Mouse (Mus musculus) heart, embryonic 15.5 days (tissue): ENCODE measurements at regions not wholly inside any gene's neighbourhood (a gene's known extent, or its start where the extent isn't known, plus 50 kb on each side); places are given as distances from the start of the nearest gene placed in this dataset.

Experiments used
- ATAC-seq: fragments of 200-750 bp; cut with Nextera tagmentation; replicated peaks from 2 replicates; pipeline ENCODE4 v1.8.0; 2017; ENCODE audit warnings: low read depth, moderate TSS enrichment; ENCODE audit not compliant: insufficient number of reproducible peaks, insufficient read depth, low FRiP score
- H3K27ac ChIP-seq: fragments of 300-500 bp; sonication (generic); 2 replicates; pipeline ENCODE4 v1.5.1; 2015; ENCODE audit warnings: mild to moderate bottlenecking, inconsistent platforms
- H3K27me3 ChIP-seq: fragments of 300-500 bp; sonication (generic); 2 replicates; pipeline ENCODE4 v1.6.1; 2015; ENCODE audit warnings: inconsistent platforms
- H3K36me3 ChIP-seq: fragments of 300-500 bp; sonication (generic); 2 replicates; pipeline ENCODE4 v1.6.1; 2015; ENCODE audit warnings: mild to moderate bottlenecking, inconsistent platforms
- H3K4me1 ChIP-seq: fragments of 300-500 bp; sonication (generic); replicated peaks from 2 replicates; pipeline ENCODE4 v1.6.1; 2015; ENCODE audit warnings: inconsistent platforms
- H3K4me2 ChIP-seq: fragments of 300-500 bp; sonication (generic); 2 replicates; pipeline ENCODE4 v1.6.1; 2015; ENCODE audit warnings: inconsistent platforms, mild to moderate bottlenecking, moderate library complexity
- H3K4me3 ChIP-seq: fragments of 300-500 bp; sonication (generic); 2 replicates; pipeline ENCODE4 v1.5.1; 2015; ENCODE audit warnings: mild to moderate bottlenecking, inconsistent platforms
- H3K9ac ChIP-seq: fragments of 300-500 bp; sonication (generic); 2 replicates; pipeline ENCODE4 v1.6.1; 2015; ENCODE audit warnings: mild to moderate bottlenecking, inconsistent platforms
- H3K9me3 ChIP-seq: fragments of 300-500 bp; sonication (generic); replicated peaks from 2 replicates; pipeline ENCODE4 v1.6.1; 2016; ENCODE audit warnings: inconsistent platforms
- WGBS: fragments of 180-500 bp; shearing (Covaris S2); methylation state at CpG from one replicate; pipeline ENCODE4 v1.1.7; 2015; ENCODE audit warnings: mixed read lengths; 5-methylcytosine and 5-hydroxymethylcytosine counted together

- Histone ChIP-seq H3K4me3 (no peak overlapping the region), H3K4me1 (no peaks in the 10 kb centered on the region), H3K4me2 (no peak overlapping the region), H3K9ac (no peak overlapping the region), H3K27me3 (peaks cover 4% of the 10 kb centered on the region; the same call in 1 of the 2 replicates), H3K36me3 (no peaks in the 10 kb centered on the region), H3K27ac (no peak overlapping the region), H3K9me3 (no peaks in the 10 kb centered on the region)
- WGBS = 67% methylated on average over 5 of the region's 5 CpGs
- no peak for ATAC-seq
Observed at GRCm38 (mm10) chr11:32136066-32136465, 64.0 kb downstream of the Il9r start.

DNA sequence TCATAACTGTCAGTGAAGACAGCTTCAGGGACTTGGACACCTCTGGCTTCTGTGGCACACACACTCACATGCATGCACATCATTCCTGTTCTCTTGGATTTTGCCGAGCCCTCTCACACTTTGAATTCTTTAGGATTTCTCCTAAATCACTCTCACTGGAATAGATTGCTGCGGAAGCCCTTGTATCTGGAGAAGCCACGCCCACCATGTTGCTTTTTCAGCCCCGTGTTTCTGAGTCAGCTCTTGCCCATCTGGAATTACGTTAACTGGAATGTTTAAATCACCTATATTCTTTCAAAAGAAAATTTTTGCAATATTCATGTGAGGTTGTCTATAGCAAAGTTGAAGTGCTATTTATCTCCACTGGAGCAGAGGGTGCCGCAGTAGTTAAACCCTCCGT is 66.1 kb downstream of the Il9r start:
- Histone ChIP-seq H3K4me2 (no peak overlapping the region), H3K4me1 (no peaks in the 10 kb centered on the region), H3K36me3 (no peaks in the 10 kb centered on the region), H3K27ac (no peak overlapping the region), H3K9ac (no peak overlapping the region), H3K9me3 (no peaks in the 10 kb centered on the region), H3K27me3 (peaks cover 4% of the 10 kb centered on the region; the same call in 1 of the 2 replicates), H3K4me3 (no peak overlapping the region)
- WGBS = 67% methylated on average over 7 of the region's 7 CpGs
- ATAC-seq = no peak

DNA sequence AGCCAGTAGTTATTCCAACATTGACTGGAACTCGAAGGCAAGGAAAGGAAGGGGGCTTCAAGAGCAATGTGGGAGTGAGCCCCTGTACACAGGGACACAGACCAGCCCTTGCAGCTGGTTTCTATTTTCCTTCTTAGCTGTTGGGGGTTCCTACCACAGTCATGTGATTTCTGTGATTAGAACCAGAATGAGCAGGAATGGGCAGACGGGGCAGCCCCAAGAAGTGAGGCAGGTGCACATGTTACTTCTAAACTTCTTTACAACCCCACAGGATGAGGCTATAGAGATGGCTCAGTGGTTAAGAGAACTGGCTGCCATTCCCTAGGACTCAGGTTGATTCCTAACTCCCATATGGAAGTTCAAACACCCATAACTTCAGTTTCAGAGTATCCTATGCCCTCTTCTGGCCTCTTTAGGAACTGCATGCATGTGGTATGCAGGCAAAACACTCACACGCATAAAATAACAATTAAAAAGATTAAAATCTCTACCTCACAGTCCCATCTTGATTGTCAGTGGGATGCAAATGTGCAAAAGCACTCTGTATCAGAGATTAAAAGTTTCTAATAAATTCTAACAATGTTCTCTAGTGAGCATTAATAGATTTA is 68.0 kb downstream of the Il9r start:
- no peak for ATAC-seq
- 80% methylated on average over 3 of the region's 3 CpGs for WGBS
- H3K27ac ChIP-seq = no peak overlapping the region

GRCm38 (mm10) chr11:32128551-32128950 is 71.5 kb downstream of the Il9r start:
- WGBS = 51% methylated on average over 7 of the region's 7 CpGs
- no peaks in the 10 kb centered on the region for H3K4me1 ChIP-seq
- H3K4me3 ChIP-seq = no peak overlapping the region
- H3K27ac ChIP-seq = no peak overlapping the region
- no peaks in the 10 kb centered on the region for H3K9me3 ChIP-seq
- no peak overlapping the region for H3K4me2 ChIP-seq
- no peaks in the 10 kb centered on the region for H3K27me3 ChIP-seq
- H3K36me3 ChIP-seq = no peaks in the 10 kb centered on the region
- no peak overlapping the region for H3K9ac ChIP-seq
- no peak for ATAC-seq

More for the DNA sequence above, 68.0 kb downstream of the Il9r start:
- Histone ChIP-seq H3K27me3 (peaks cover 4% of the 10 kb centered on the region; the same call in 1 of the 2 replicates), H3K4me2 (no peak overlapping the region), H3K9me3 (no peaks in the 10 kb centered on the region), H3K9ac (no peak overlapping the region), H3K36me3 (no peaks in the 10 kb centered on the region), H3K4me1 (no peaks in the 10 kb centered on the region), H3K4me3 (no peak overlapping the region)

DNA sequence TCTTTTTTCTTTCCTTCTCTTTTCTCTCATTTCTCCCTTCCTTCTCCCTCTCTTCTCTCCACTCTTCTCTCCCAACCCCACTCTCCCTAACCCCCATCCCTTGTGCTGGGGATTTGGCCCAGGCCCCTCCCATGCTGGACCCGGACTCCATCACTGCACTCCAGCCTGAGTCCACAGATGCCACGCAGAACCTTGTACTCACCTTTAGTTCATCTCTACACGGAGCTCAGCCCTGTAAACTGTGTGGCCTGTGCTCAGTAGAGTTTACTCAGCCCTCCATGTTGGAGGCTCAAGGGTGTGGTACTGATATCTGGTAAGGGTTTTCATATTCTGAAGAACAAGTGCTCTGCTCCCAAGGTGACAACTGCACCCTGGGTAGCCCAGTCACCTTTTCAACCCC is 72.1 kb downstream of the Il9r start:
- no peak overlapping the region for H3K27ac ChIP-seq
- H3K36me3 ChIP-seq = no peaks in the 10 kb centered on the region
- no peak for ATAC-seq
- no peaks in the 10 kb centered on the region for H3K4me1 ChIP-seq
- no peaks in the 10 kb centered on the region for H3K9me3 ChIP-seq
- H3K4me2 ChIP-seq = no peak overlapping the region
- no peaks in the 10 kb centered on the region for H3K27me3 ChIP-seq
- 62% methylated on average over 3 of the region's 3 CpGs for WGBS
- no peak overlapping the region for H3K4me3 ChIP-seq
- no peak overlapping the region for H3K9ac ChIP-seq

GRCm38 (mm10) chr11:32127401-32127817 is 72.7 kb downstream of the Il9r start:
- WGBS = 65% methylated on average over 7 of the region's 7 CpGs
- ATAC-seq = no peak
- H3K27me3 ChIP-seq = no peaks in the 10 kb centered on the region

DNA sequence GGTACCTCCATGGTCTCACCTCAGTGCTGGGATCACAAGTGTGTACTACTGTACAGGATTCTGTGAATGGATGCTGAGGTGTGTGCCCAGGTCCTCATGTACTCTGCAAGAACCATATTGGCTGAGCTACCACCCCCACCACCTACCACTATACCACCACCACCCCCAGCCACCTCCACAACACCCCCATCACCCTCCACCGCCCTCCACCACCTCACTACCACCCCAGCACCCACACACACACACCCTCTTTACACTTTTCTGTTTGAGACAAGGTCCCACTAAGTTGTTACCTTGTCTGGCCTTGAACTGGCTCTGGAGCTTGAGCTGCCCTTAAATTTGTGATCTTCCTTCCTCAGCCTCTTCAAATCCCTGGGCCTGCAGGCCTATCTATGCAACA is 73.3 kb downstream of the Il9r start:
- no peaks in the 10 kb centered on the region for H3K27me3 ChIP-seq
- no peak overlapping the region for H3K9ac ChIP-seq
- H3K4me3 ChIP-seq = no peak overlapping the region
- H3K36me3 ChIP-seq = no peaks in the 10 kb centered on the region
- ATAC-seq = no peak
- WGBS = 56% methylated on average over 1 of the region's 1 CpGs
- H3K4me1 ChIP-seq = no peaks in the 10 kb centered on the region
- no peaks in the 10 kb centered on the region for H3K9me3 ChIP-seq
- H3K4me2 ChIP-seq = no peak overlapping the region
- no peak overlapping the region for H3K27ac ChIP-seq

More at GRCm38 (mm10) chr11:32127401-32127817, 72.7 kb downstream of the Il9r start:
- H3K36me3 ChIP-seq = no peaks in the 10 kb centered on the region
- H3K4me2 ChIP-seq = no peak overlapping the region
- H3K9ac ChIP-seq = no peak overlapping the region
- no peak overlapping the region for H3K4me3 ChIP-seq
- no peaks in the 10 kb centered on the region for H3K9me3 ChIP-seq
- H3K4me1 ChIP-seq = no peaks in the 10 kb centered on the region
- no peak overlapping the region for H3K27ac ChIP-seq

- no peaks in the 10 kb centered on the region for H3K27me3 ChIP-seq
- H3K9ac ChIP-seq = no peak overlapping the region
- no peak overlapping the region for H3K4me2 ChIP-seq
- no peaks in the 10 kb centered on the region for H3K4me1 ChIP-seq
- no peaks in the 10 kb centered on the region for H3K36me3 ChIP-seq
- no peak overlapping the region for H3K27ac ChIP-seq
- 70% methylated on average over 5 of the region's 5 CpGs for WGBS
- no peaks in the 10 kb centered on the region for H3K9me3 ChIP-seq
- no peak overlapping the region for H3K4me3 ChIP-seq
- no peak for ATAC-seq
Observed at GRCm38 (mm10) chr11:32126311-32126698, 73.8 kb downstream of the Il9r start.

GRCm38 (mm10) chr11:32125586-32126310 is 74.3 kb downstream of the Il9r start:
- H3K27me3 ChIP-seq = no peaks in the 10 kb centered on the region
- H3K4me2 ChIP-seq = no peak overlapping the region
- H3K4me1 ChIP-seq = no peaks in the 10 kb centered on the region
- H3K27ac ChIP-seq = no peak overlapping the region
- ATAC-seq = no peak
- 51% methylated on average over 11 of the region's 11 CpGs for WGBS
- no peak overlapping the region for H3K9ac ChIP-seq
- H3K9me3 ChIP-seq = no peaks in the 10 kb centered on the region
- H3K4me3 ChIP-seq = no peak overlapping the region
- H3K36me3 ChIP-seq = no peaks in the 10 kb centered on the region

DNA sequence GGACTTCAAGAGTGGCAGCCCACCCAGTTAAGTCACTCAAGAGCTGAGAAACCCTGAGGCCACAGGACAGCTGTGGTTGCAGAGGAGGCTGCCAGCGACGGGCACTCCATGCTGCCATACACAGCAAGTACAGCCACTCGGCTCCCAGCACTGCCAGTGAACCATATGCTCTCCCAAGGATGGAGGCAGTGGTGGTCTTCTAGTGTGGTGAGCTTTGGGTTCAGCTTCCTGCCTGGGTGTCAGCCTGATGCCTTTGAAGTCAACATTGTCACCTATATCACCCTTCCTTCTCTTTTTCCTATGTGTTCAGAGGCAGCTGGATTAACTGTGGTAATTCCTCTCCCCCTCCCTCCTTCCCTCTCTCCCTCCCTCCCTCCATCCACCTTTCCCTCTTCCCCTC is 79.5 kb downstream of the Il9r start:
- WGBS = 59% methylated on average over 3 of the region's 3 CpGs
- Histone ChIP-seq H3K27ac (no peak overlapping the region), H3K9me3 (no peaks in the 10 kb centered on the region), H3K27me3 (no peaks in the 10 kb centered on the region), H3K9ac (no peak overlapping the region), H3K4me3 (no peak overlapping the region), H3K36me3 (no peaks in the 10 kb centered on the region), H3K4me2 (no peak overlapping the region), H3K4me1 (peaks cover 8% of the 10 kb centered on the region; the same call in 1 of the 2 replicates)
- ATAC-seq = no peak

- no peaks in the 10 kb centered on the region for H3K9me3 ChIP-seq
- H3K27me3 ChIP-seq = no peaks in the 10 kb centered on the region
- 37% methylated on average over 14 of the region's 14 CpGs for WGBS
- no peak overlapping the region for H3K4me3 ChIP-seq
- H3K36me3 ChIP-seq = no peaks in the 10 kb centered on the region
- H3K4me1 ChIP-seq = peaks cover 8% of the 10 kb centered on the region; the same call in 1 of the 2 replicates
- H3K27ac ChIP-seq = no peak overlapping the region
- H3K9ac ChIP-seq = no peak overlapping the region
- no peak overlapping the region for H3K4me2 ChIP-seq
- ATAC-seq = peak; percentile 31; the same call in 1 of the 2 replicates
Observed at GRCm38 (mm10) chr11:32118844-32119629, 81.0 kb downstream of the Il9r start.
